Mouse (Mus musculus) cerebellum, adult 9-10 months (tissue): ENCODE measurements around the gene Exo1.
A peak's percentile ranks its signal among the peaks of the same experiment; 100 is the strongest.

Experiments used
- DNase-seq: peaks from one replicate; pipeline ENCODE4 v3.0.0; 2022

Exo1 gene

DNA sequence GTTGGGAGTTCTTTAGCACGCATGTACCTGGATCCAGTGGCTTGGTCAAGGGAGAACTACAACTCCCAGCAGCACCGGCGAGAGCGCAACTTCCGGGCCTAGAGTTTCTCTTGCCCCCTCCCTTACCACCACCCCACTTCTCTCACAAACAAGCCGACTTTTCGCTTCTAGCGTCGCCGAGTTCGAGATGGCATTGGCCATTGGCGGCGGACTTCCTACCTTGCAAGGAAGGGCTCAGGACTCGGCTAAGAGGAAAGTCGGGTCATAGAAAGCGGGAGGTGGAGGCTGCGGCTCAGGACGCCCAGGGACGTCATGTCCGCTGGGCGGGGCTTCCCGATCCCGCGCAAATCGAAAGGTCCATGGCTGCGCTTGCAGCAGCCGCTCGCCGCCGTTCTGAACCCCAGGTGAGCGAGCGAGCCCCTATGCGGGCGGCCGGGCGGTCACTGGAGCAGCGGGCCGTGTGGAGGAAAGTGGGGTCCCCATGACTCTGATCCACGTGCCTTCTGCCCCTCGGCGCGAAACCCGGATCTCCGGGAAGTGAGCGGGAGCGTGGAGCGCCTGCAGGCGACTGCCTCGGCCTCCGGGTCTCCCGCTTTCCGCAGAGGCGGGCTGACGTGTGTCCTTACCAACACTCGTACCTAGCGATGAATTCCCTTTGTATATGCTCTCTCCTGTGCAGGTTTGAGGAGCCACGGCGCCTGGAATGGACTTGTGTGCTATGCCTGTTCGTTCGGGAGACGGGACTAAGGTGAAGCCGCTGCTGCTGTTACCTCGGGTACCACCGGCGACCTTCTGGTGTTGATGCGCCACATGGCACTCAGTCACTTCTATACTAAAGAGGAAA lies at the start of gene Exo1:
TSS of gene Exo1 (plus strand) at position 129 of the 844 bp plus-strand sequence.
- DNase-seq = peak; percentile 81

DNA sequence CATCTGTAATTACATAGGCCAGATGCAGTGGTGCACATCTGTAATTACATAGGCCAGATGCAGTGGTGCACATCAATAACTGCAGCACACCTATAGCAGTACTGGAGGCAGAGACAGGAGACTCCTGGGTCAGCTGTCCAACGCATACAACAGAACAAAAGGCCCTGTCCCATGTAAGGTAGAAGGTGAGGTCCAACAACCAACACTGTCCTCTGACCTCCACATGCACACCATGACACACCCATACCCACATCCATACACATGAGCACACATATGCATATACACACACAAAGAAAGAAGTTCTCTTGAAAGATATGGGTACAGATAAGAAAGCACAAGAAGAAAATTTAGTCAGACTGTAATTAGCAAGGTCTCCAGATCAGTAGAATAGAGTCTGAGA lies 24.9 kb upstream of the Exo1 start:
- DNase-seq = no peak

DNA sequence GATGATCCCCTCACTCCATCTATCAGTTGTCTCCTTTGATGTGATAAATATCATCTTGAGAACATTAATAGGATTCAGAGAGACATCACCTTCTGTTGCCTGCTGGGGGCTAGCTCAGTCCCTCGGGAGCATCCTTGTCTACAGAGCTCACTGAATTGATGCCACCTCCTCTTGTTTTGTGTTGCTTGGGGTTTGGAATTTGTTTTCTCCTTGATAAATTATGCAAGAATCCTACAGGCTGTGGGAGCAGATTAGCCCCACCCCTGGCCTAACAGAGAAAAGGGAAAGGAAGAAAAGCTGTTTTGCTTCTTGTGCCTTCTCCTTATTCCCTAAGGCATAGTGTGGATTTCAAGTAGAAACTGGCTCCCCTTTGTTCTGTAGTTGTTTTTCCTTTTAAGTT lies 13.3 kb upstream of the Exo1 start:
- DNase-seq = no peak

DNA sequence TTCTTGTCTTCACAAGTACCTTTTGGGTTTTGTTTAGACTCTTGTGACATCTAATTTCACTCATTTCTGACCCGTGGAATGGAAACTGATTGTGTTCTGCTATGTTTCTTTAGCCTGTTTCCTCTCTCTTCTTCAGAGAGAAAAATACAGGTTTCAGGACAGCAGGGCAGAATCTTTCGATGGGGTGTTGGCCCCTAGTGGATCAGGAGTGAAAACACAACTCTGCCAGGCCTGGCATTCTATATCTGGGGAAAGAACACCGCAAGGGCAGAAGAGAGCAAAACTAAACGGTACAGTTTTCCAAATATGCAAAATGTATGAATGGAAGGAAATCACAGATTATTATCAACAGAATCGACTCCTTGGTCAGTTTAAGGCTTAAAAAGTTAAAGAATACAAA lies 12.8 kb upstream of the Exo1 start:
- no peak for DNase-seq

DNA sequence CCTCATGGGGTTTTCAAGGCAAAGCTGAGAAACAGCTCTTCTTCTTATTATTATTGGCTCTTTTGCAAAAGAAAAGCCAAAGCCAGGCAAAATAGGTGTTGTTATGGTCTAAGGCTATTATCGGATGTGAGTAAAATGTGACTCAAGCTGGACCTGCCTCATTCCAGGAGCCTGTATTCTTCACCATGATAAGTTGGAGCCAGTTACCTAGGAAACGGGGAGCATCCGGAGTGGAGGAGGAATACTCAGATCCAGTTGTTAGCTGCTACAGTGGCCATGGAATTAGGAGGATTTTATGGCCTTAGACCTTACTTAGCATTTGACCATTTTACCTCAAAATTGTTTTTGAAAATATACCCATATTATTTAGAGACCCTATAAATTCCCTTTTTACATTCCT lies 9.7 kb upstream of the Exo1 start:
- DNase-seq = no peak

DNA sequence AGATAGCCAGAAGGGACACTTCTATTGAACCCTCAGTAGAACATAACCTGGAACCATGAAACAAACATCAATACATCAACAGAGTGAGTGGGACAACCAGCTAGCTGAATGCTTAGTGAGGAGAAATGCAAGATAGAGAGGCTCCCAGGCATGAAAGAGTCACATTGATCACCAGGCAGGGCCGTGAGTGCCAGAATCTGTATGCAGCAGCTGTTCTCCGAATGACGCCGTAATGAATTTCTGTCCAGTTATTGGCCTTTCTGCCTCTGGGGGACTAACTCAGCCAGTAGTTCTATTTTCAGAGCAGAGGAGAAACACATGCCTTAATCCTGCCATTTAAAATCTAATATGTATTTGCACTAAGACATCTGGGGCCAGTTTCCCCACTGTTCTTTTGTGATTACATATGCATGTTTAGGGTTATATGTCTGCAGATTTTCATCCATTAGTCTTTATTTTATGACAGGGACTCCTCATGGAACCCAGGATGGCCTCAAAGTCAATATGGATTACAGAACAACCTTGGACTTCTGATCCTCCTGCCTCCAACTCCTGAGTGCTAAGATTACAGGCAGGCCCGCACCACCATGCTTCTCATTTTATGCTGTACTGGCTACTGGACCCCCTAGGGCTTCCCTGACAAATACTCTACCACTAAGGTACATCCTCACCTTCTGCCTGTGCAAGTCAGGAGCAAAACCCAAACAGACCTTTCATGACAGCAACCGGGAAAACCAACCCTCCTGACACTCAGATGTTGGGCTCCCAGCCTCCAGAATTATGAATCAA lies 8.2 kb upstream of the Exo1 start:
- DNase-seq = no peak

DNA sequence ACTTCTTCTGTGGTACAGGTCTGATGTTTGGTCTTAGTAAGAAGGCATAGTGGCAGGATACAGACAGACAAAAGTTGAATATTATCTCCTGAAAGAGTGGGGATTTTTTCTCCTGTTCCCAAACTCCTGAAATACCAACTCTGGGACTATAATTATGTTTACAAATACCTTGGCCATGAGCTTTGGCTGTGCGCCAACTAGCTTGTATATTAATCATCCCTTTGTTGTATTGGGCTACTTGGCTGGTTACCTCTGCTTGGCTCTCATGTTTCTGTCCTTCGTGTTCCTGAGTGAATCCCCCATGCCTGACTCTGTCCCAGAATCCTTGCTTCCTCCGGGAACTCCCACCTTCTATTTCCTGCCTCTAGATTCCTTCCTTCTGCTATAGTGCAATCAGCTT lies 3.0 kb downstream of the Exo1 start:
- DNase-seq = no peak

DNA sequence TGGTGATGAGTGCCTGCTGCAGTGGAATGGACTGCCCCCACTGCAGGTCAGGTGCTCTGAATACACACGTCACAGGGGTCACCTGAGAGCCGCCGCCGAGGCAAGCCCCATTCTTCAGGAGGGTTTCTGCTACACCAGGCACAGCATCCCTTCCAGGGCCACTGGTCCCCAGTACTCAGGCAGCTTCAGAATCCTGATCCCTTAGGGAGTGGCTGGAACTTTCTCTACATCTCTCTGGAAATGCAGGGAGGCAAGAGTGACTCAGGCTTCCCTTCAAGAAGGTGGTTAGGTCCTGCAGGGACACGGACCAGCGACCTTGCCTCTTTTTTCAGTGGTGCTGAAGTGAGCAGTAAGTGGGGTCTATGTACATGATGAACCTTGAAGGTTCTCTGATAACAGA lies 12.9 kb downstream of the Exo1 start:
- no peak for DNase-seq

DNA sequence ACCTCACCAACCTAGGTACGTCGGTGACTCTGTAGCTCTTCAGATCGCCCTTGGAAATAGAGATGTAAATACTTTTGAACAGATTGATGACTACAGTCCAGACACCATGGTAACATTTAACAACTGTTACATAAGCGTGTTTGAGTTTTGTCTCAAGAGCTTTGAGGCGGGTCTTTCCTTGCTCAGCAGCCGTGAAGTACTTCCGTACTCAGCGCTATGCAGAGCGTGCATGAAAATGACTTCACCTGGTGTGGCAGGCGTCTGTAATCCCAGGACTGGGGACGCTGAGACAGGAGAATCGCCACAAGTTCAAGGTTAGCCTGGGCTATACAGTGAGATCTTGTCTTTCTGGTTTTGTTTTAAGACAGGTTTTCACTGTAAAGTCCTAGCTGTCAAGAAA lies 13.3 kb downstream of the Exo1 start:
- no peak for DNase-seq

DNA sequence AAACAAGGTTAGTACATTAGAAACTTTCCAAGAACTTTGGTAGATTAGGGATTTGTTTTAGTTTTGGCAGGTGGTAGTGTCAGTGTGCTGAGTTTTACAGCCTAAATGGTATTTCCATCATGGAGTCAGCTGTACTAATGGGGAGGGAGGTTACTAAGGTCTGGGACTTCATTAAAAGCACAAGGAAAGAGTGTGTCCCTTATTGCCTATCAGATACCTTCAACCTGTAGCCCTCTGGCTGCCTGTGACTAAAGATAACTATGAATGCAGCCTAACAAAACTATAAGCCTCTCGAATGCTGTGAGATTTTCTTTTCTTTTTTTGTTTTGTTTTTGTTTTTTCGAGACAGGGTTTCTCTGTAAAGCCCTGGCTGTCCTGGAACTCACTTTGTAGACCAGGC lies 30.8 kb downstream of the Exo1 start:
- no peak for DNase-seq

DNA sequence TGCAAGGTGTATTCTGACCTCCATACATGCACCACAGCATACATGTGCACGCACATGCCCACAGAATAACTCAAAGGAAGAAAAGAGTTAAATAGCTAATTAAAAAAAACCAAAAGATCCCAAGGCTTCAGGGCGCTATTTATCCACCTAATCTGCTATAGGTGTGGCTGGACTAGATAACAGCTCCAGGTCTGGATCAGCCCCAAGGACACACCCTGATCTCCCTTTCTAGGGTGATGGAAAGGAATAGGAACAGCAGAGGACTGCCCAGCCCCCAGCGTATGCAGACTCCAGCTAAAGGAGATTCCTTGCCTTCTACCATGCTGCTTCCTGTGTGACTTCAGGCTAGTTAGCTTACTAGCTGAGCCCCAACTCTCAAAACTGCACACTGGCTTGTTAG lies 31.7 kb downstream of the Exo1 start:
- DNase-seq = no peak

DNA sequence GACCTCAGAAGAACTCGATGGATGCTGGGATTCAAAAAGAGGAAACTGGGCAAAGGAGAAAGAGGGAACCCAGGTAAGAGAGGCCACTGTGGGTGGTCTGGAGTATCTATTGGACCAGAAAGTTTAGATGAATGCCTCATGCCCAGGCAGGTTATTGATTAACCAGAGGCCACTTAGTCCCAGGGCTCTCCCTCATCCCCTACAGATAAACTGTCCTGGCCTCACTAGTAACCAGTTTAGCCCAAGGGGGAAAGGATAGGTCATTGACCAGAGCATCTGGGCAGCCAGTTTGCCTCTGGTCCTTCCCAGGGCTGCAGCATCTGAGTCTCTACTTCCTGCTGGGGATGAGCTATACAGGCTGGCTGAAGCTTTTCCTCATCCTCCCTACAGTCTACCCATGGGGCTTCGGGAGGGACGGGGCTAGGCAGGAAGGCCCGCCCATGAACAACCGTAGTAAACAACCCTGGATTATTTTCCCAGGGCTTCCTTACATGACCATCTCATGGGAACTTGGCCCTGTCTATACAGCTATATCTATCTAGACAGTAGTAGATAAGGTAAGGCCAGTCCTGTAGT lies 33.4 kb downstream of the Exo1 start:
- DNase-seq = no peak

DNA sequence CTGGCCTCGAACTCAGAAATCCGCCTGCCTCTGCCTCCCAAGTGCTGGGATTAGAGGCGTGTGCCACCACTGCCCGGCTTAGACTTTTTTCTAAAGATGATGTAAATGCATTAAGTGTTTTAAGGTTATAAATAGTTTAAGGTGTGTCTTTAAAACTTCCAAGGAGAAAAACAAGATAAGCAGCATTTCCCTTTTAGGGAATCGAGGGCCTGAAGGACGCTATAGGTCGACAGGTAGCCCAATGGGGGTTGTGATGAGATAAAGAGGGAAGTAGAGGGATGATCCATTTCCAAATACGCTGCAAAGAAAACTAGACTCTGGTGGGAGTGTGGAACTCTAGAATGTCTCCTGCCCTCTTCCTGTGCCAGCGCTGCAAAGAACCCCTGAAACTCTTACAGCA lies 39.6 kb downstream of the Exo1 start, which contains the start of gene Gm38100:
TSS of gene Gm38100 (plus strand) at position 301 of the 400 bp plus-strand sequence.
- no peak for DNase-seq

DNA sequence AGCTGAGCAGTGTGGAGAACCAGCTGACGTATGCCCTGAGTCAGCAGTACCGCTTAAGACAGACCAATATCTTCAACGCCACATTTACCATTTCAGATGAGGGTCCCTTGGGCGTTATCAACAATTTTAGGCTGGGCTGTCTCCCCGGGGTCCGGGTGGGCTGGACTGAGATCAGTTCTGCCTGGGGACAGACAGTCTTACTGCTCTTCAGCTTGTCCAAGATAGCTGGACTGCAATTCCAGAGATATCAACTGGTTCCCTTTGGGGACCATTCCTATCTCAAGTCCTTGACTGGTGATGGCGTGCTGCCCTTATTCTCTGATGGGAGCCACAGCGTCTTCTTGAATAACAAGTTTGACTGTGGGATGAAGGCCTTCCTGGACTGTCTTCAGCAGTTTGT lies 40.7 kb downstream of the Exo1 start:
- no peak for DNase-seq

DNA sequence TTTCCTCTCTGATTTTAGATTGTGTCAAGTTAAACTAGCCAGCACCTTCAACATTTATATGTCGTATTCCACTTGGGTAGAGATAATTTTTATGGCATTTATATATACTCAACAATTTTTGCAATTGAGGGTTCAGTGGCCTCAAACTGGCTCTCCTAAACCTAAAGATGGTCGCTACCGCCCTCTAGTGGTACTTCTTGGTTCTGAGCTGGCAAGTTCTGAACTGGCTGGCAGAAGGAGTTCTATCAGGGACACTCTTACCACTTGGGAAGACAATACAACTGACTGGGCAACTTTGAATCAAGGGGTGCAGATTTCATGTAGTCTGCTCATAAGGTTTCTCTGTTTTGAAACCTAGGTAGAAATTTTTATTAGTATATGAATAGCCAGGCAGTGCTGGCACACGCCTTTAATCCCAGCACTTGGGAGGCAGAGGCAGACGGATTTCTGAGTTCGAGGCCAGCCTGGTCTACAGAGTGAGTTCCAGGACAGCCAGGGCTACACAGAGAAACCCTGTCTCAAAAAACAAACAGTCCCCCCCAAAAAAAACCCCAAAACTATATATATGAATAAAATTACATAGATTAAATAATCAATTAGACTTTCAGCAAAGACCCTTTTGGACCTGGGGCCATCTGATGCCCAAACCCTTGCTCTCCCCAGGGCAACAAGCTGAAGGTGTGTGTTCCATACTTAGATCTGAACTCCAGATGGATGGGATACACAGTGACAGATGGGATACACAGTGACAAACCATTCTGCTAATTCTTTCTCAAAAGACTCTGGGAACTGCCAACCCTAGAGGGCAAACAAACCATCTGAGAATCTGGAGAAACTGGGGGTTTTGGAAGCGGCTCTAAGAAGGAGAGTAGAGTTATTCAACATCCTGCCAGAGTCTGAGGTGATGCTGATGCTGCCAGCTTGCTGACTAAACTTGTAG lies 43.7 kb downstream of the Exo1 start:
- peak; percentile 76 for DNase-seq

DNA sequence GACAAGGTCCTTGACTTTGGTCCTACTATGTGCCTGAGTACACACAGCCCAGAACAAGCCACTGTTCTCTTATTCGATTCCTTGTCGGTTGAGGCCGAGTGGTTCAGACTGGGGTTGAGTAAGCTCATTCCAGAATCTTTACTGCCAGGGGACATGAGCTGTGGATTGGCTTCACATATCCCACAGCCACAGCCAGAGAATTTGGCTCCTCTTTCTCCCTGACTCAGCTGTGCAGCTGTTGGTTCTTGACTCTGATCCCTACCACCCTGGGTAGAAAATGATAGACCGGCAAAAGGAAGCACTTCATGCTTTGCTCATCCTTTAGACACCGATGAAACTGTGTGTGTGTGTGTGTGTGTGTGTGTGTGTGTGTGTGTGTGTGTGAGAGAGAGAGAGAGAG lies 51.0 kb downstream of the Exo1 start:
- DNase-seq = no peak

DNA sequence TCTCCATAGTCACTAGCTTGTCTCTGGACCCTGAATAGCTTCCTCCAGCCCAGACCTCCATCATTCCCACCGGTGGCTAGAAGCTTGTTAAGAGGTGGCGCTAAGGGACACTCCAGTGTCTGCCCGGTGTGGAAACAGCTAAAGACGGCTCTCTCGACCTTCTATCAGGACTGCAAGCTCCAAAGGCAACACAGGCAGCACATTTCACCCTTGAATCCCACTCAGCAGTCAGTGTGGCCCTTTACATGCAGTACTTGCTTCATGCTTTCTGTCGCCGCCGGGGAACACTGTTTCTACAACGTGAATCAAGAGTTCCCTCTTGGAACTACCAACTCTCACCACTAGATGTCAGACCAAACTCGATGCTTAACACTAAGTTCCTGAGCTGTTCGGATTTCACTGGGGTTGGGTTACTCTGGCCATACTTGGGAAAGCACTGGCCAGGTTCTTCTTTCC lies 55.9 kb downstream of the Exo1 start:
- DNase-seq = peak; percentile 92

DNA sequence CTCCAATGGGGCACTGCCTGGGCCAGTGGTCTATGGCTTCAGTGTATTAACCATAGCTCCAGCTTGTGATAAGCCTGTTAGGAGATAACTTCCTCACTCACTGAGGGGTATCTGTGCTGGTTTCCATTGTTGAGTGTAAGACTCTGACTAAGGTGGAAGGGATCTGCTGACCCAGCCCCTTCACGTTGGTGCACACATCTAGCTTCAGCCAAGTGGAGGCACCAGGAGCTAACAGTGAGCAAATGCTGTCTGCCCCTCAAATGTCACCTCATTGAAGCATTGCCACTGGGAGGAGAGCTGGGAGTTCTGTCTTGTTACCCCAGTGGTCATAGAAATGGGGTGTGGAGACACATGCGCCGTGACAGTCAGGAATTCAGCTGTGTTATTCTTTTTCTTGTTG lies 58.4 kb downstream of the Exo1 start:
- DNase-seq = no peak

DNA sequence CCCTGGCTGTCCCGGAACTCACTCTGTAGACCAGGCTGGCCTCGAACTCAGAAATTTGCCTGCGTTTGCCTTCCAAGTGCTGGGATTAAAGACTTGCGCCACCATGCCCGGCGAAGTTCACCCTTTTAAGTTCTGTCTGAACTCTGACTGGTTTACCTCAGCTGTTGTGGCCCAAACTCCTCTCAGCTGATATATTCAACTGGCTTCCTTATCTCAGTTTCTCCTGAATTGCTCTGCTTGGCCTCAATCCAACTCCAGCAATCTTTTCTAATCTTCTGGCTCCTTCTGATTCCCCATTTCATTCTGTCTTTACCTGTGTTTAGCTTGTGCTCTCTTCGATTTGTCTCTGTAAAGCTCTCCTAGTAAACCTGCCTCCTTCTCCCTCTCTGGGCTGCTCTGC lies 62.8 kb downstream of the Exo1 start:
- DNase-seq = no peak

DNA sequence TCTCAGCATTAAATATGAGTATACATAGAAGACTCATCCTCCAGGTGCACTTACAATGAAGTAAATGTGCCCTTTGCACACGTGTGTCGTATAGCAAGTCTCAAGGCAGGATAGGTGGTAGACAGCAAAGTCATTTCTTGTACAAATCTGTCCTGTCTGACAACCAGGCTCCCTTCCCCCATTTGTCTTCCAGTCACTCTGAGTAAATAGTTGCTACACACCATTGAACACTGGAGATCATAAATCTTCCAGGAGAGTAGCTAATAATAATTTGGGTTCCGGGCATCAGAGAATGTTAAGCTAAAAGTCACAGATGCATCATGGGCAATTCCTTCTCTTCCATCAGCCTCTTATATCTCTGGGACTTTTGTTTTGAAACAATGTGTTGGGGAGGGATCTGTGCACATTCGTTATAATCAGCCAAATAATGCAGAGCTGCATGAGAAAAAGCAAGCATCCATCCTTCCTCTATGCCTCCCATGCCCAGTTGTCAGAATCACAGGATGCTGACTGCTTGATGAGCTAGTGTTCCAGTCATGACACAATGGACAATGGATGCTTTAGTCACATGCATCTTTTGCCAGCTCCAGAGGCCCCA lies 66.4 kb downstream of the Exo1 start:
- DNase-seq = no peak

DNA sequence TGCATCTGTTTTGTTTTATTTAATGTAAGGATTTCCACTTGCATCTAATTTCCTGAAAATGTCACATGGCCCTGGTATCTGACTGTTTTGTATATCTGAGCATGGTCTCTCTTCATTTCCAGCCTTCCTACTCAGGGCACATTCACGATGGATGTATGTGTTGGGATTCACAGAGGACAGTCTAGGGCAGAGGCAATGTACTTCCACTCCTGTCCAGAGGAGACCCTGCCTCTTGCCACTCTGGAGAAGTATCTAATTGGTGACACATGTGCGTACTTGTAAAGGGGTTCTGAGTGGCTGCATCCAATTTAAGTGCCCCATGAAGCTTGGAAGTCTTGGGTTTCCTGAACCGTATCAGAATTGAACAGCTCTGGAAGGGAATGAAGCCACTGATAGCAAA lies 70.0 kb downstream of the Exo1 start:
- no peak for DNase-seq

DNA sequence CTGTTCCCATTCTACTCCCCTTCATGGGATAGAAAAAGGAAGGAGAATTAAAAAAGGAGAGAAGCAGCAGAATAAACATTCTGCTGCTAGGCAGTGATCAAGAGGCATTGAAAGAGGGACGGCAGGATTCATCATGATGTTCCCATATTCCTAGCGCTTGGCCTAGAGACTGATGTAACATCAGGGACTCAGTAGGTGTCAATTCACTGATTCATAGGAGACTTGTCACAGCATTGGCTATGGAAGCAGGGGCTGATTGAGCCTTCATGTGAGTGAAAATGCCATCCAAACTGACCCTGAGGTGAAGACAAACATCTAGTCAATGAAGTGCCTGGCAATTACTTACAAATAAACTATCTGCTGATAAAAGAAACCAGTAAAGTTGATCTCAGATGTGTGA lies 70.5 kb downstream of the Exo1 start:
- no peak for DNase-seq
